Mouse (Mus musculus): Measurements from ENCODE around the gene Spata31d1d. TPM values are rescaled to one million over a fixed set of nuclear protein-coding genes. Genes with fewer than 3 reads are reported as not detected.

The Spata31d1d gene
- polyA plus RNA-seq, 1 experiment from 2014 or later, result not detected

DNA sequence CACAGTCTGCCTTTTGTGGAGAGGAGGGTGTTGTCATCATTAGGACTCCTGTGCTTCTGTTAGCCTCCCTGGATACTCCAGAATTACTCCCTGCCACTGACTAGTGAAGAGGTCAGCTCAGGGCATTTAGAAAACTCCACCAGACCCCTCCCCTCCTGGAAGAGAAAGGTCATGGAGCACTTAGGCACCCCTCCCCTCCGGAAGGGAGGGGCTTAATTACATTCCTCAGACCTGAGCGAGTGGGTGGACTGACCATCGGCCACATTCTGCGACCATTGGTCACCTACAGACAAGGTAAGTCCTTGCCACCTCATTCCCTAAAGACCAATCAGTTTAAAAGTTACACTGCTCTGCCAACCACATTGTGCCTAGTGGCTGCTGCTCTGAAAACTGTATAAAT, 52.2 kb downstream of the Spata31d1d start:
- Histone ChIP-seq H3K27me3 (ENCODE audit: control insufficient read depth, insufficient read depth, low read length) (no peaks in the 10 kb centered on the region), H3K9me3 (ENCODE audit: control insufficient read depth, low read length) (no peaks in the 10 kb centered on the region), H3K9ac (ENCODE audit: low read length) (no peak overlapping the region), H3K4me3 (ENCODE audit: control insufficient read depth in 1 of 2, insufficient read depth in 1 of 2, low read depth in 1 of 2, low read length in 2 of 2) (no peak overlapping the region), H3K36me3 (ENCODE audit: control insufficient read depth, insufficient read depth, low read length) (no peaks in the 10 kb centered on the region), H3K27ac (replicated peaks in 1 of 2; ENCODE audit: control insufficient read depth in 1 of 2, insufficient read depth in 1 of 2, low read depth in 2 of 2, low read length in 2 of 2) (no peak overlapping the region), H3K4me2 (ENCODE audit: low read length) (no peak overlapping the region), H3K4me1 (ENCODE audit: control insufficient read depth in 2 of 2, insufficient read depth in 2 of 2, low read length in 2 of 2) (peaks cover 4 to 9% of the 10 kb centered on the region in 2 experiments; a peak in 2 of 4 replicates)
- 43% methylated on average over 4 of the region's 4 CpGs for WGBS
- ATAC-seq (ENCODE audit: insufficient number of reproducible peaks, insufficient read depth, low FRiP score, low read depth), result no peak

DNA sequence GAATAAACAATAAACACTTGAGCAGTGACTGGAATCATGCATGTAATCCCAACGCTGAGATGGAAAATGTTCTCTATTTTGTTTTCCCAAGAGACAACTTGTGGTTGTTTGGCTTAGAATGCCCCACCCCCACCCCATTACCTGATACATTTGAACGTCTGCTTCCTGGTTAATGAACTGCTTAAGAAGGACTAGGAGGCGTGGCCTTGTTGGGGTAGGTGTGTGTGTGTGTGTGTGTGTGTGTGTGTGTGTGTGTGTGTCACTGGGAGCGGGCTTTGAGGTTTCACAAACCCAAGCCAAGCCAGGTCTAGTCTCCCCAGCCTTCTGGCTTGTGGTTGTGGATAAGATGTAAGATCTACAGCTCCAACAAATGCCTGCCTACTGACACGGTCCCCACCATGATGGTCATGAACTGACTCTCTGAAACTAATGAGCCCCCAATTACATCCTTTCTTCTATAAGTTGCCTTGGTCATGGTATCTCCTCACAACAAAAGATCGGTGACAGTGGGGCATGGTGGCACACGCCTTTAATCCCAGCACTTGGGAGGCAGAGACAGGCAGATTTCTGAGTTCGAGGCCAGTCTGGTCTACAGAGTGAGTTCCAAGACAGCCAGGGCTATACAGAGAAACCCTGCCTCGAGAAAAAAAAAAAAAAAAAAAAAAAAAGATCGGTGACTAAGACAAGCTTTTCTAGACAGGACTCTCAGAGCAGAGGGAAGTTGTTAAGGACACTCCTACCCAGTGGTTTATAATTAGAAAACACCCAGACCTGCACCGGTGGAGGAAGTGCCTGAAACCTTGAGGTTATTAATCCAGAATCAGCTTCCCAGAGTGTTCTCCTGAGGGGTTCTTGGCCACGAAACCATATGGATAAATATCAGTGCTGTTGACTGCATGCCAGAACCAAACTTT, 55.0 kb downstream of the Spata31d1d start:
- 78% methylated on average over 12 of the region's 12 CpGs for WGBS
- 0 out of 2 replicates have a peak, but pooled peaks have one; percentile 22 for ATAC-seq (ENCODE audit: insufficient number of reproducible peaks, insufficient read depth, low FRiP score, low read depth)

More for the DNA sequence above, 55.0 kb downstream of the Spata31d1d start:
- Histone ChIP-seq H3K27me3 (ENCODE audit: control insufficient read depth, insufficient read depth, low read length) (no peaks in the 10 kb centered on the region), H3K9ac (ENCODE audit: low read length) (no peak overlapping the region), H3K4me3 (ENCODE audit: control insufficient read depth in 1 of 2, insufficient read depth in 1 of 2, low read depth in 1 of 2, low read length in 2 of 2) (no peak overlapping the region), H3K27ac (replicated peaks in 1 of 2; ENCODE audit: control insufficient read depth in 1 of 2, insufficient read depth in 1 of 2, low read depth in 2 of 2, low read length in 2 of 2) (no peak overlapping the region), H3K9me3 (ENCODE audit: control insufficient read depth, low read length) (no peaks in the 10 kb centered on the region), H3K4me2 (ENCODE audit: low read length) (no peak overlapping the region), H3K4me1 (ENCODE audit: control insufficient read depth in 2 of 2, insufficient read depth in 2 of 2, low read length in 2 of 2) (peaks cover 2 to 7% of the 10 kb centered on the region in 2 experiments; a peak in 2 of 4 replicates), H3K36me3 (ENCODE audit: control insufficient read depth, insufficient read depth, low read length) (no peaks in the 10 kb centered on the region)

Other genes with a start within 250 kb of the Spata31d1d start
- 14.9 and 15.1 TPM in 2 replicates for gene Agtpbp1, start 146.5 kb downstream of the Spata31d1d start, polyA plus RNA-seq (2014; fragmentation: Nextera tagmentation; extraction: Ambion mirVana)
- gene Naa35, start 146.5 kb downstream of the Spata31d1d start, polyA plus RNA-seq (2014; fragmentation: Nextera tagmentation; extraction: Ambion mirVana), result 54.4 and 70.3 TPM in 2 replicates
- gene Golm1, start 55.9 kb downstream of the Spata31d1d start, polyA plus RNA-seq (2014; fragmentation: Nextera tagmentation; extraction: Ambion mirVana), result 46.6 and 49.2 TPM in 2 replicates
- gene 4921517D22Rik, start 37.6 kb downstream of the Spata31d1d start, polyA plus RNA-seq (2014; fragmentation: Nextera tagmentation; extraction: Ambion mirVana), result not detected in 2 replicates
- gene Spata31d1a, start 21.4 kb downstream of the Spata31d1d start, polyA plus RNA-seq (2014; fragmentation: Nextera tagmentation; extraction: Ambion mirVana), result 0.05 TPM in 1 of 2 replicates, not detected in the other
- not detected in 2 replicates for gene Spata31d1b, start 19.5 kb downstream of the Spata31d1d start, polyA plus RNA-seq (2014; fragmentation: Nextera tagmentation; extraction: Ambion mirVana)
- gene 1700014D04Rik, start 15.0 kb upstream of the Spata31d1d start, polyA plus RNA-seq (2014; fragmentation: Nextera tagmentation; extraction: Ambion mirVana), result 0.27 TPM in 1 of 2 replicates, not detected in the other
- gene Isca1, start 38.1 kb upstream of the Spata31d1d start, polyA plus RNA-seq (2014; fragmentation: Nextera tagmentation; extraction: Ambion mirVana), result 213 and 236 TPM in 2 replicates
- gene Gm49354, start 50.5 kb upstream of the Spata31d1d start, polyA plus RNA-seq (2014; fragmentation: Nextera tagmentation; extraction: Ambion mirVana), result not detected in 2 replicates
- 35.0 and 35.1 TPM in 2 replicates for gene Tut7, start 91.4 kb upstream of the Spata31d1d start, polyA plus RNA-seq (2014; fragmentation: Nextera tagmentation; extraction: Ambion mirVana)